Mouse (Mus musculus): ENCODE measurements around the gene Tufm.

Tufm gene

DNA sequence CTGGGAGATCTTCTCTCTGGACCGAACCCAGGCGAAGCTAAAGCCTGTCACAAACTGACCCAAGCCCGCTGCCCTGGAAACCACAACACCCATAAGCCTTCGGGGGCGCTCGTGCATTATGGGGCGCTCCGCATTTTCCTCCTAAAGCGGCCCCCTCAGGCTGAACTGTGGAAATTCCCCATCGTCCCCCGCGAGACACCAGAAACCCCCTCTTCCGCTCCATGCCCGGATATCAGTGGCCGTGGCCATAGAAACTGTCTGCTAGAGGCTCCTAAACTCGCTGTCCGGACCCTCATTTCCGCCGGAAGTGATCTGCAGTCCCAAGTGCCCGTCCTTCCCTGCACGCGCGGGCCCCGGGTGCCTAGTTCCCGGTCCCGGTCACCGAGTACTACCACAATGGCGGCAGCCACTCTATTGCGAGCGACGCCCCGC, at the start of gene Tufm:
Gene Tufm (plus strand): TSS at position 310 of the 432 bp plus-strand sequence.
- no peak for DNase-seq (ENCODE audit: extremely low read depth, low read depth, low spot score)

DNA sequence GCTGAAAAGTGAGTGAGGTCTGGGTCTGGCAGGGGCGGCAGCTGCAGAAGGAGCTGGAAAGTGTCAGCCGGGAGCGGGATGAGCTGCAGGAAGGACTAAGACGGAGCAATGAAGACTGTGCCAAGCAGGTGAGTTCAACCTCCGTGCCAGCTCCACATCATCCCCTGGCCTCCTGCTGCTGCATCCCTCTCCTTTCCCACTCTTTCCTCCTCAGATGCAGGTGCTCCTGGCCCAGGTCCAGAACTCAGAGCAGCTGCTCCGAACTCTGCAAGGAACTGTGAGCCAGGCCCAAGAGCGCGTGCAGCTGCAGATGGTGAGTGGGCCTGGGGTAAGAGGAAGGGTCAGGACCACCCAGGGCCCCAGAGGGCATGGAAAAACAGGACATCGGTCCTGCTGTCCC, 47.0 kb upstream of the Tufm start:
- DNase-seq (ENCODE audit: extremely low read depth, low read depth, low spot score): no peak

DNA sequence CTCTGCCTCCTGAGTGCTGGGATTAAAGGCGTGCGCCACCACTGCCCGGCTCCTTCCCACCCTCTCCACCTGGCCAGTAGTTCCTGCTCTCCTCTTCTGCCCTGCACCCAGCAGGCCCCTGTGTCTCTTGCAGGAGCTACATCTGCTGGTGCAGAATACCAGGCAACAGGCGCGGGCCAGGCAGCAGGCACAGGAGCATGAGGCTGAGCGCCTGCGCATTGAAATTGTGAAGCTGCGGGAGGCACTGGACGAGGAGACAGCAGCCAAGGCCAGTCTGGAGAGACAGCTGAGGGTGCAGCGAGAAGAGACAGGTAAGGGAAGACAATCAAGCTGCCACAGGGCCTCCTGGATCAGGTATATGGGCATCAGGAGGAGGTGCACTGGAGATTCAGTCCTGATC, 43.2 kb upstream of the Tufm start:
- no peak for DNase-seq (ENCODE audit: extremely low read depth, low read depth, low spot score)

DNA sequence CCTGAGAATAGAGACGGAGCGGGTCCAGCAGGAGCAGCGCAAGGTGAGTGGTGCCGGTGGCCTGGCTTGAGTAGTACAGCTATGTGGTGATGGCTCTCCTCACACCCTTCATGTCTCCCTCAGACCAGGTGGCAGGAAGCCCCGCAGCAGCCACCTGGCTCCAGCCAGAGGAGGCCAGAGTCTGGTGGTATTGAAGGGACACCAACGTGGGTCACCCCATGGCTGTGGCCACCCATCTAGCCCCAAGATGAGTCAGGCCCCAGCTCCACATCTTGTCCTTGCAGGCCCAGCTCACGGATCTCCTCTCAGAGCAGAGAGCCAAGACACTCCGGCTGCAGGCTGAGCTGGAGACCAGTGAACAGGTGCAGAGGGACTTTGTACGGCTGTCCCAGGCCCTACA, 42.6 kb upstream of the Tufm start:
- no peak for DNase-seq (ENCODE audit: extremely low read depth, low read depth, low spot score)

DNA sequence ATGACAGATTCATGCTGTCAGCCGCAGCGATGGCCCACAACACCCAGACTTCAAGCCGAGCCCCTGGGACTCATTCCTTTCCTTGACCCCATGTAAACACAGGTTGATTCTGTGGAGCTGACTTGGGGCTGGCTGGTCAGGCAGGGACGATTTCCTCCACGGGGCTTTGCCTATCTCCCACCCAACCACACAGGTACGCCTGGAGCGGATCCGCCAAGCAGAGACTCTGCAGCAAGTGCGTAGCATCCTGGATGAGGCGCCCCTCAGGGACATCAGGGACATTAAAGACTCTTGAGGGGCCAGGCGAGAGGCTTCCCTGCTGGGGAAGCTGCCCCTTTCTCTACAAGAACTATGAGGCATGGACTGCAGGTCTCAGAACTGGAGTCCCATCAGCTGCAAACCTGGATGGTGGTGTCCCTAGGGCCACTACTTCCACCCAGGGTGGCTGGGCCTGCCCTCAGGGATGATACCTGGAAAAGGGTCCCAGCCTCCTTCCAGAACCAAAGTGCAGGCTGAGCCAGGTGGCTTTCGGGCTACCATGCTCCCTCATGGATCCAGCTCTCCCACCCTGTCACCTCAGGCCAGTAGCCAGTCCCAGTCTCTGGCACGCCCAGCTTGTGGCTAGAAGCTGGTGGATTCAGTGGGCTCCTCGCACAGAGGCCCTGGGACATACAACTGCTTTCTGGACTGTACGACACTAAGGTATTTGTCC, 41.9 kb upstream of the Tufm start:
- no peak for DNase-seq (ENCODE audit: extremely low read depth, low read depth, low spot score)

DNA sequence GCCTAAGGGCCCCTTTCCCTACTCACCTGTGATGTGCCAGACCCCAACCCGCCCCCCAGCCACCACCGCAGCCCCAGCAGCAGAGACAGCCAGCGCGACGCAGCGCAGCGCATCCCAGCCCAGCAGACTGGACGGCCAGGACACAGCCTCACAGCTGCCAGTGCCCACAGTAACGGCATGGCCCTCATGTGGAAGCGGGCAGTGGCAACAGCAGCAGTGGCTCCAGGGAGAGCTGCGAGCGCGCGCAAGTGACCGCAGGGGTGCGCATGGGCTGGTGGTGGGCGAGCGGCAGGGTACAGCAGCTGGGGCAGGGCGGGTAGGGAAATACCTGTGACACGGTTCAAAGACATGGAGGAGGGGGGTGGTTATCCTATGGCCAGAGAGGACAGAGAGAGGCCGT, 40.9 kb upstream of the Tufm start:
- DNase-seq (ENCODE audit: extremely low read depth, low read depth, low spot score): no peak

DNA sequence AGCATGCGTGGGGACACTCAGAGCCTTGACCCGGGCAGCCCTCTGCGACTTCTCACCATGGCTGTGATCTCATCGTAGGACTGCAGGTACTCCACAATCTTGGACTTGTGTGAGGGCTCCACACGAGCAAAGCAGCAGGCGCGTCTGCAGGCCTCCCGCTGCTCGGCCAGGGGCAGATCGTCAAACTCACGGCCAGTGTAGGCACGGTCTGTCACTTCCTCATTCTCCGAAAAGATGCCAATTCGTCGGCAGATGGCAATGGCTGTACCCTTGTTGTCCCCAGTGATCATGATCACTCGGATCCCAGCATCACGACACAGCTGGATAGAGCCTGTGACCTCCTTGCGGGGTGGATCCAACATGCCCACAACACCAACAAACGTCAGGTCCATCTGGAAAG, 38.7 kb upstream of the Tufm start:
- DNase-seq (ENCODE audit: extremely low read depth, low read depth, low spot score): no peak

DNA sequence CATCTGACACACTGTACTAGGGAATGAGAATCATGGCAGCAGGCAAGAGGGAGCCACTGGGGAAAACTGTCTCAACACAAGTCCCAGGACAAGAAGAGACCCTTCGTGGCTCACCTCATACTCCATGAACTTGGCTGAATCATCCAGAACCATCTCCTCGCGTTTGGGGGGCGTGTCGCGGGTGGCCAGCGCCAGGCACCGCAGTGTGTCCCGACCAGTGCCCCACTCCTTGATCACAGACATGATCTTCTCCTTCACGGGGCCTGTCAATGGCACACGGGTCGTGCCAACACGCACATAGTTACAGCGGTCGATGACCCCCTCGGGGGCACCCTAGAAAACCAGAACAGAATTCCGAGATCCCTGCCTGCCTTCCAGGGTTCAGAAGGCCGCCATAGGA, 37.2 kb upstream of the Tufm start:
- no peak for DNase-seq (ENCODE audit: extremely low read depth, low read depth, low spot score)

DNA sequence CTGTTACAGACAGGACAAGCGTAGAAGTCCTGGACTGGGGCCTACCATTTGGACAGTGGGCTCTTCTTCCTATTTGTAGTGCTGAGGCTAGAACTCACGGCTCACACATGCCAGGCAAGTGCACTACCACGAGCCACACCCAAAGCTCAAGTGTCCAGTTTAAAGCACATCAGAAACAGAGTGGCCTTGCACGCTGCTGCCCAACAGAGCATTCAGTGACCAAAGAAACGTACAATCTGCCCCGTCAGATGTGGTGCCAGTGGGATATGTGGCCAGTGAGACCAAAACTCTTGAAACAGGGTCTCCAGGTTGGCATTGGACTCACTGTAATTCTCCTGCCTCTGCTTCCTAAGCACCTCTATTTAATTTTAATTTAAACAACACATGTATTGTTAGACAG, 36.5 kb upstream of the Tufm start:
- DNase-seq (ENCODE audit: extremely low read depth, low read depth, low spot score): no peak

DNA sequence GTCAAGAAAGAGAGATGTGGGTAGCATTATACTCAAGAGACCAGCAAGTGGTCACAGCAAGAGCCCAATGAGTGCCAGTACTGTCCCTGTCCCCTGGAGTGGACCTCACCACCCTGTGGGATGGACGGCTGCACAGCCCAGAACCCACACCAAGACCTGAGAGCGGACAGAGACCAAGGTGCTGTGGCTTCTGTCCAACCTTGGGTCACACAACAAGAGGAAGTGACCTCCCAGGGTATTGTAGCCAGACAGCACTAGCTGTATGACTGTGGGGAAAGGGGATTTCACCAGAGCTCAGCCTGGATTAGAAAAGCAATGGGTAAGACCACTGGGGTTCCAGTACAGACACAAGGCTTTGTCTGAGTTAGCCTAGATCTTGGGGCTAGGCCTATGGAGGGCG, 34.9 kb upstream of the Tufm start:
- no peak for DNase-seq (ENCODE audit: extremely low read depth, low read depth, low spot score)

DNA sequence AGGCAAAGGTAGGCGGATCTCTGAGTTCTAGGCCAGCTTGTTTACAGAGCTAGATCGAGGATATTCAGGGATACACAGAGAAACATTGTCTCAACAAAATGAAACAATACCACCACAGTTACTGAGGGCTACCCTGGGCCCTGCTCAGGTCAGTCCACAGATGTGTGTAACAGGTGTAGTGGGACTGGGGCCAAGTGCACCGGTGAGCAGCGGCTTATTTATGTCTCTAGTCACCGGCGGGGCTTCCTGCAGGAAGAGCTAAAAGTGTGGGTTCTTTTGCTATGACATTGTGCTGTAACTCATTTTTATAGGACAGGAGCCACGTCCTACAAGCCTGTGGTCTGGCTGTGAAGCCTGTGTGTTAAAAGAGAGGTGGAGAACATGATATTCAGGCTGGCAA, 33.3 kb upstream of the Tufm start:
- DNase-seq (ENCODE audit: extremely low read depth, low read depth, low spot score): no peak

DNA sequence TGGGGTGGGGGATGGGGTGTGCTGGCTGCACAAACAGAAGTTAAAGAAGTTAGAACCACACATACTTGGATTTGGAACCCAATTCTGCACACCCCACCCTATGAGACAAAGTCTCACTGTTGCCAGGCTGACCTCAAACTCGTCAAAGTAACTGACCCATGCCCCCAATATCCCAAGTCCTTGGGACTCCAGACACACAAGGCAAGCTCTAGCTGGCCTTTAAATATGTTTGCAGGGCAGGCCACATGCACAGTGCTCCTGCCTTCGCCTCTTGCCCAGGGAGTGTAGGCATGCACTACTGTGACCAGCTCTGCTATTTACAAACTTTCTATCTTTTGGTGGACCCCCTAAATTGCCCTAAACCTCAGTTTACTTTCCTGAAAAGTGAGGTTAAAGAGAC, 31.9 kb upstream of the Tufm start:
- no peak for DNase-seq (ENCODE audit: extremely low read depth, low read depth, low spot score)

DNA sequence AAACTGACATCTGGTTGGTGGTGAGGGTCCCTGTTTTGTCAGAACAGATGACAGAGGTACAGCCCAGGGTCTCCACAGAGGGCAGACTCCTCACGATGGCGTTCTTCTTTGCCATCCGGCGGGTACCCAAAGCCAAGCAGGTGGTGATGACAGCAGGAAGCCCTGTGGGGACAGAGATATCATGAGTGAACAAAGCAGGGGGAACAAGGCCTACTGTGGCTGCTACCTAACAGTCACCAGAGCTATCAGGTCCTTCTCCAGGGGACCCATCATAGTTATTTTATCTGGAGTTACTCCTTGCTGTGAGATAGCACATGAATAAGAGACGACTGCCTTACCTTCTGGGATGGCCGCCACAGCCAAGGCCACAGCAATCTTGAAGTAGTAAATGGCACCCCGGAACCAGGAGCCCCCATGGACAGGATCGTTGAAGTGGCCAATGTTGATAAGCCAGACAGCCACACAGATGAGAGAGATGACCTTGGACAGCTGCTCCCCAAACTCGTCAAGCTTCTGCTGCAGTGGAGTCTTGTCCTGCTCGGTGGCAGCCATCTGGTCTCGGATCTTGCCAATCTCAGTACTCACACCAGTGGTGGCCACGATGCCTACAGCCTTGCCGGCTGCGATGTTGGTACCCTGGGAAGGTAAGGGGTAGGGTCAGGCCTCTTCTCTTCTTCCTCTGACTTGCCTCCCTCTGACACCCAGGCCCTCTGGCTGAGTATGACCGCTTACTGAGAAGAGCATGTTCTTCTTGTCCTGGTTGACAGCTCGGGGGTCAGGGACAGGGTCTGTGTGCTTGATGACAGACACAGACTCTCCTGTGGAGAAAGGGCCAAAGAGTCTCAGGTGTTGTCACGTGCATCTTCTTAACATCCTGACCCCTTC, 30.5 kb upstream of the Tufm start:
- DNase-seq (ENCODE audit: extremely low read depth, low read depth, low spot score): no peak

DNA sequence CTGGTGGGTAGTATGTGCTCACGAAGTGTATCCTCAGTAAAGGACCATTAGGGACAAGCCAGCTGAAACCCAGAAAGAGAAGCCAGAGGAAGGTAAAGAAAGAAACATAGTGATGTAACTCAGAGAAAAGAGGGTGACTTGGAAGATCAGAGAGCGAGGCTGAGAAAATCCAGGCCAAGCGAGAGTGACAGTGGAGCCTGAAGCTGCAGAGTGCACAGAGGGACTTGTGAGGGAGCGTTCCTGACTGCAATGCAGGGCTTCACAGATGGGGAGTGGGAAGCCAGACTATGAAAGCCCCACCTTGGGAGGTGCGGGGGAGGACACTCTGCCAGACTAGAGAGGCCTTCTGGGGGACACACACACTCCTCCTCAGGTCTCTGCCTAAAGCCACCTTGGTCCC, 28.9 kb upstream of the Tufm start:
- no peak for DNase-seq (ENCODE audit: extremely low read depth, low read depth, low spot score)

DNA sequence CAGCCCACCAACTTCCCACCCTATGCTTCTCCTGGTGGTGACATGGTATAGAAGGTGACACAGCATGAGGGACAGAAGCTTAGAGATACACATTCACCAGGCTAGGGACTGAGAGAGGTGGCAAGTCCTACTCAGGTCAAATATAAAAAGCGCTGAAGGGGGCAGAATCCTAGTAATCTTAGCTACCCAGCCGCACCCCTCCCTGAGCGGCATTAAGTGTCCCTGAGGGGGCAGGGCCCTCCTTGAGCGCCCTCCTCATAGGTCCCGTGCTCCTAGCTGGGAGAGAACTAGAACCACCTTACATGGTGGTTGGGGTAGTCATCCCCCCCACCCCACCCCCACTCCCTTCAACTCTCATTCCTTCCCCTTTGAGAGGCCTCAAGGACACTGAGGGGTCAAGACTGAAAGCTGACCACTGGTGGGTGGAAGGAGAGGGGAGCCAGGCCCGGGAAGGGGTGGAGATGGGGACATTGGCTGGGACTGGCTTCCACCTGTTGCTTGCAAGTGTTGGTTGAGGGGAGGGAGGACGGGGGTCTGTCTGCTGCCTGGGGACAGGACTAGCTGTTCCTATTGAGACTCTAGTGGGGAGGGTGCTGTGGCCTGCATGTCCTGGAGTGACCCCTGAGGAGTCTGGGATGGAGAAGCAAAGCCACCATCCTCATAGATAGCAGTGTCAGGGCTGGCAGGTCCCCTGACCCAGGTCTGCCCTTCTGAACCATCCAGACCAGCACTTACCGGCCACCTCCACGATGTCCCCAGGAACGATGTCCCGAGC, 28.1 kb upstream of the Tufm start:
- DNase-seq (ENCODE audit: extremely low read depth, low read depth, low spot score): no peak

DNA sequence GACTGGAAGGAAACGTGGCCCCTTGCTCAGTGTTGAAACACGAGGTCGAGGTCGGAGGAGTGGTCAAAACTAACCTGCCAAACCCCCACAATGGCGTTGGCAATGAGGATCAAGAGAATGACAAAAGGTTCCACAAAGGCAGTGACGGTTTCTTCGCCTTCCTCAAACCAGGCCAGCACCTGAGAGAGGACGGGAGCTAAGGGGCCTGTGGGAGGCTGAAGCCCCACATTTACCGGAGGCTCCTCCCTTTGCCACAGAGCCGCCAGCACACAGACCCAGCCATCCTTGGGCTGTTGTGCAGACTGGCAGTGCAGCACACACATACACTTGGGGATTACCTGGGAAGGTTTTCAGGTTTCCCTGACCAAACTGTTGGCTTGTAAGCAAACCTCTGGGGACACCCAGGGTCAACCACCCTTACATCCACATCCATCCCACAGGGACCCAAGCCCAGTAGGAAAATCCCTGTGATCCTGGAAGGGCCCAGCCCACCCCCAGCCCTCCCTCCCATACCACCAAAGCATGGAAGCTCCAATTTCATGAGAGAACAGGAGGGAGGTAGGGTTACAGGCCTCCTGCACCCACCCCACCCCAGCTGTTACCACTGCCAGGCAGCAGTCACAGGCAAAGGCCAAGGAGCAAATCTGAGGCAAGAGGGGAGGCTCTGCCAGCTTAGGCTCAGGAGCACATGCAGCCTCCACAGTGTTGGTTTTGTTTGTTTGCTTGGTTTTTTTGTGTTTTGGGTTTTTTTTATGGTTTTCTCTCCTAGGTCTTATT, 26.4 kb upstream of the Tufm start:
- DNase-seq (ENCODE audit: extremely low read depth, low read depth, low spot score): no peak

DNA sequence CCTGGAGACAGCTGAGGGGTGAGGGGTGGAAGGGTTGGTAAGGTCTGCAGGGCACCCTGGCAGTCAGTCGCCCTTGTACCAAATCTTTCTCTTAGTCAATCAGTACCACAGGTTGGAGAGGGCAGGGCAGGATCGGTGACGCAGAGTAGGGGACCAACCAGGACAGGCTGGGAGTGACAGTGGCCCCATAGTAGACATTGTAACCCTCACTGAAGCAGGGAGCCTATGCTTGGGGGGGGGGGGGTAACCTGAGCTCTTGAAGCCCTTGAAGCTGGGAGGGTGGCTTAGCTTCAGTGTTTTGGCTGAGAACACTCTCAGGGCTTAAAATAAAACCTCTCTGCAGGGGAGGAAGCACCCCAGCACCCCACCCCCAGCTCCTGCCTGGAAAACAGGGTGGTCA, 25.5 kb upstream of the Tufm start:
- DNase-seq (ENCODE audit: extremely low read depth, low read depth, low spot score): no peak

DNA sequence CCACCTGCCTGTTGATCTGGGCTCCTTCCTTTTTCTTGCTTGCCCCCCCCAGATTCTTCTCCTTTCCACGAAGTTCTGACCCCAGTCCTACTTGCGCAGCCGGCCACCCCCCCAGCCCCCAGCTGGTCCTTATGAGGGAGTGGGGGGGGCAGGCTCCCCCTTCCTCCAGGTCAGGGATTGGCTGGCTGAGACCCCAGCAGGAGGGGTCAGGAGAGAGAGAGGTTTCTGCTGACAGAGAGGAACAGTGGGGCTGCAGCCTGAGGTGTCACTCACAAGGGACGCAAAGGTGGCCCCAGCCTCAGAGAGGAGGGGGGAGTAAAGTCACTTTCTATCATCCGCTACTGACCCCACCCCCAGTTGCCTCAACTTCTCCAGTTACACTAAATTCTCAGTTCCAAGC, 24.2 kb upstream of the Tufm start, which contains the start of gene Atp2a1:
Gene Atp2a1 (minus strand): TSS at position 105 of the 400 bp plus-strand sequence.
- DNase-seq (ENCODE audit: extremely low read depth, low read depth, low spot score): no peak

DNA sequence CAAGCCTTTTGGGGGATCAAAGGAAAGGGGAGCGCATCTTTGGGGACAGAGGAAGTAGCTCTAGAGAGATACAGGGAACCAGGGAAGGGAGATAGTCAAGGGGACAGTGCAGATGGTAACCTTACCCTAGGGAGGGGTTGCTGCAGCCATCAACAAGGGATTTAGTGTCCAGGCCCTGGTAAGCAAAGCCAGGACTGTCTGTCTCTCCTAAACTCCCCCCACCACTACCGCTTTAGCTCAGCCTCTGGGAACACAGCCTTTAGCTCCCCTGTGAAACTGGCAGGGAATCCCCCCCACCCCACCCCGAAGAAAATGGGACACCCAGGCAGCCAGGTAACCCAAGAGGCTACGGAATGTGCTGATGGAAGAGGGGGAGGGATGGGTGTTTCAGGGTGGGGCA, 23.6 kb upstream of the Tufm start:
- DNase-seq (ENCODE audit: extremely low read depth, low read depth, low spot score): no peak

DNA sequence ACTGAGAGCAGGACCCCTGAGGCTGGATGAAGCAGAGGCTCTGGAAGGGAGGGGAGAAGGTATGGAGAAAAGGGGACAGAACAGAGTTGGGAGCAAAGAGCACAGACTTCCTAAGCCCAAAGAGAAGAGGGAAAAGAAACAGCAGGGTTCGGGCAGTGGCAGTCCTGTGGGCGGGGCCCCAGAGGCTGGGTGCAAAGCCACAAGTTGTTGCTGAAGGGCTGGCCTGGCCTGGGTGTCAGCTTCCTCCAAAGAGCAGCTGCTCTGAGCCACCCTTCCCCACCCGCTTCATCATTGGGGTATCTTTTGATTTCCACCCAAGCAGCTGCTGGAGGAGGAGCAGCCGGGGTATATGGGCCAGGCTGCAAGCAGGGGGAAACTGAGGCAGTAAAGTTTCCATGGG, 23.0 kb upstream of the Tufm start:
- DNase-seq (ENCODE audit: extremely low read depth, low read depth, low spot score): no peak

DNA sequence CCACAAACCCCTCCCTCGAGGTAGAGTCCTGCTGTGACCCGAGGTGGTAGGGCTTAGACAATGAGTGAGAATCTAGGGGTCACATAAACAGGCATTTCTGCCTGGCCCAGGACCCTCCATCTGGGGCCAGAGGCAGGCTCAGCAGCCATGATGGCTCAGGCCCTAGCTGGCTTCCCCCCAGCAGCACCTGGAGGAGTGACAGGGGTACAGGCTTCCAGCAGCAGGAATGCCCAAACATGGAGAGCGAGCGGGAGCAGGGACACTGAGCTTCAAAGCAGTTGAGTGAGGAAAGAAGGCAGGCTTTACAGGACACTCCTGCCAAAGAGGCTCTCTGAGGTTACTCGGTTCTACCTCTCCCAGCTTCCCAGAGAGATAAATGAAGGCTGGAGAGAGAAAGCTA, 22.3 kb upstream of the Tufm start:
- DNase-seq (ENCODE audit: extremely low read depth, low read depth, low spot score): no peak

Measured in fat pad, adult 2 months (tissue).